Mouse (Mus musculus): Measurements from ENCODE around the gene Kcna1. TPM values are rescaled to one million over a fixed set of nuclear protein-coding genes. Genes with fewer than 3 reads are reported as not detected.

Kcna1 gene
- polyA plus RNA-seq (2015; fragmentation: Nextera tagmentation; extraction: Ambion mirVana): 11.8 and 12.3 TPM in 2 replicates

GRCm38 (mm10) chr6:126646381-126646780, at the start of gene Kcna1:
Kcna1 (minus strand) TSS chr6:126646384.

Other genes starting within 250 kb of the Kcna1 start
- gene Kcna5, start 111.0 kb downstream of the Kcna1 start, polyA plus RNA-seq (2015; fragmentation: Nextera tagmentation; extraction: Ambion mirVana): 5.1 and 6.0 TPM in 2 replicates
- gene Kcna6, start 94.3 kb upstream of the Kcna1 start, polyA plus RNA-seq (2015; fragmentation: Nextera tagmentation; extraction: Ambion mirVana): 26.0 and 31.1 TPM in 2 replicates
- gene Ndufa9, start 202.8 kb upstream of the Kcna1 start, polyA plus RNA-seq (2015; fragmentation: Nextera tagmentation; extraction: Ambion mirVana): 242 and 262 TPM in 2 replicates
- gene Akap3, start 206.7 kb upstream of the Kcna1 start, polyA plus RNA-seq (2015; fragmentation: Nextera tagmentation; extraction: Ambion mirVana): 0.10 TPM in 1 of 2 replicates, not detected in the other

All from neural tube, postnatal 0 days (tissue).